Mouse (Mus musculus) mature B cell (primary cell): ENCODE data around the gene Sema6d.
"Not testable (repeated sequence)": the region's sequence is repeated elsewhere in the genome, so short reads cannot be mapped to it uniquely, and the experiment has no call there.

Experiments used
- in situ Hi-C: fragments of 300-500 bp; cut with MboI; formaldehyde crosslinking; loops from 2 replicates; pipeline ENCODE4 v1.14.3; 2019

Sema6d gene

GRCm38 (mm10) chr2:124291145-124291544, 201.4 kb downstream of the Sema6d start:
- in situ Hi-C loops: no loop called here

DNA sequence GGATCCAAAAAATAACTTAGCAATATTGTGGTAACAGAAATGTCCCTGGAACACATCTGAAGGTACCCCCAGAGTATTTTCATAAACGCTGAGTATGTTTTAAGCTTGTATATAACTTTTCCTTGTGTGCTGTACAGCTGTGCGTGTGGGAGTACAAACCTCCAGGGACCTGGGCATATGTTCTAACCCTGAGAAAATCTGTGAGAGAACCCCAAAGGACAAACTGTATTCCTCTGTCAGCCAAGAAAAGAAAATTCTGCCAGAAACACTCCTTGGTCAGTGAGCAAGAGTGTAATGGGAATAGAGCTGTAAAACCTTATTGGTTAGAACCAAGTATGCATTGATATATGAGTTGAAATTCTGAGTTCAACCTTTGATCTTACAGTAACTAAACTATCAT, 203.8 kb downstream of the Sema6d start:
- in situ Hi-C loops: no loop called here

- in situ Hi-C loops: no loop called here
These were observed 208.6 kb downstream of the Sema6d start for GRCm38 (mm10) chr2:124298351-124298750.

GRCm38 (mm10) chr2:124298872-124299271, 209.1 kb downstream of the Sema6d start:
- in situ Hi-C loops: no loop called here

DNA sequence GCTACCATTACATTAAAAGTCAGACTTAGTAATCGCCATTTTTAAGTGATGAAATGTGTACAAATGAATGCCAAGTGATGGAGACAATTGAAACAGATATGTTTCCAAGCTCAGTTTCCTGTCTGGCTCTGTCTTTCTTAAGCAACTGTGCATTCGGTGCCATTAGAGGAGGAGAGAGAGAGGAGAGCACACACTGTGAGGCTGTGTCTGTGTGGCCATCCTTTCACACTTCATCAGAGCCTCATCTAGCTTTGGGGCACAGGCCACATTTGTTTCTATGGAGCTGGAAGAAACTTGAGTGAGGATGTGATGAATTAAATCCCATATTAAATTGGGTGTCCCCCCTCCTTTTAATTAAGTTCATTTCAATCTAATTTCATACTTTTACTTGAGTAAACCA, 218.8 kb downstream of the Sema6d start:
- in situ Hi-C loops: no loop called here

DNA sequence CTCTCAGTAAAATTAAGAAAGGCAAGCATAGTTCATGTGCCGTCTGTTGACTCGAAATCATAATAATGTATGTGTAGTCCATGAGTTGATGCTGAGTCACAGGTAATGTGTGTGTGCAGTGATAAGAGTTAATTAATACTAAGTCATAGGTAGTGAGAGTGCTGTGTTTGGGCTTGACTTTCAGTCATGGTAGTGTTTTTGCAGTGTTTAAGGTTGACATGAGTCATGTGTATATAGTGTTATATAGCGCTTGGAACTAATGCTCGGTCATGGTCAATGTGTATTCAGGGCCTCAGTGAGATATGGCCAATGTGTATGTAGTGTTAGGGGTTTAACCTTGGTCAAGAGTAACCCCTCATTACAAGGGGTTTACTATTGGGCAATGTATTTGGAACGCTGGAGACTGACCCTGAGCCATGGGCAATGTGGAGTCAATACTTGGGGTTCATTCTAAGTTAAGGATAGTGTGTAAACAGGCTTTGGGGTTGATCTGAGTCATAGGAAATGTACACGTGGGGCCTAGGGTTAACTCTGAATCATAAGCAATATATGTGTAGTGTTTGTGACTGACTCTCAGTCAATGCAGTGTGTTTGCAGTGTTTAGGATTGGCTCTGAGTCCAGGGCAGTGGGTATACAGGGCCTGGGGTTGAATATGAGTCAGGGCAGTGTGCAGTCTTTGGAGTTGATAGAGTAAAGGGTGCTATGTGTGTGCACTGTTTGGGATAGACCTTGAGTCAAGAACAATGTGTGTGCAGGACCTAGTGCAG, 219.8 kb downstream of the Sema6d start:
- in situ Hi-C loops: no loop called here

GRCm38 (mm10) chr2:124322528-124323215, 232.9 kb downstream of the Sema6d start:
- in situ Hi-C loops: no loop called here

DNA sequence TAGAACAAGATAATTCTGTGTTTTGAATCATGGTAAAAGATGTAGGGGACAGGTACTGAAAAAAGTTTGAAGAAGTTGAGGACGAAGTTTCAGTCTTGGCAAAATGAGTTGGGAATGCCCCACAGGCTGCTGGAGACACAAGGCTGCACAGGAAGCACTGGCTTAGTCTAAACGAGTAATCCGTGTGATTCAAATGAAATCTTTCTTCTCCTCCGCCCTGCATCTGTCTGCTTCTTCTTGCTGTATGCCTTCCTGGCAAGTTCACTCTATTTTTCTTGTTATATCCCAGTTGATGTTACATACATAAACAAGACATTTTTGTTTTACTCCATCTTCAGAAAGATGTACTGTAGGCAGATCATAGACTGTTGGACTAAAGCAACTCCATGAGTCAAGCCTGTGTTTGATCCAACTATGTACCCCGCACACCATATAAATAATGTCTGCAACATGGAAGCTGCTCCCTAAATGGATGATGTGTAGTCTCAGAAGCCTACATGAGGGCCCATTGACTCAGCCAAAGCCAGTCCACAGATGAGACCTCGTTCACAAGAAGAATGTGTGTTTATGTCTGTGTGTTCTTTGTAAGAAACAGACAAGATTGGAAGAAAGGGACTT, 234.4 kb downstream of the Sema6d start:
- in situ Hi-C loops: no loop called here

DNA sequence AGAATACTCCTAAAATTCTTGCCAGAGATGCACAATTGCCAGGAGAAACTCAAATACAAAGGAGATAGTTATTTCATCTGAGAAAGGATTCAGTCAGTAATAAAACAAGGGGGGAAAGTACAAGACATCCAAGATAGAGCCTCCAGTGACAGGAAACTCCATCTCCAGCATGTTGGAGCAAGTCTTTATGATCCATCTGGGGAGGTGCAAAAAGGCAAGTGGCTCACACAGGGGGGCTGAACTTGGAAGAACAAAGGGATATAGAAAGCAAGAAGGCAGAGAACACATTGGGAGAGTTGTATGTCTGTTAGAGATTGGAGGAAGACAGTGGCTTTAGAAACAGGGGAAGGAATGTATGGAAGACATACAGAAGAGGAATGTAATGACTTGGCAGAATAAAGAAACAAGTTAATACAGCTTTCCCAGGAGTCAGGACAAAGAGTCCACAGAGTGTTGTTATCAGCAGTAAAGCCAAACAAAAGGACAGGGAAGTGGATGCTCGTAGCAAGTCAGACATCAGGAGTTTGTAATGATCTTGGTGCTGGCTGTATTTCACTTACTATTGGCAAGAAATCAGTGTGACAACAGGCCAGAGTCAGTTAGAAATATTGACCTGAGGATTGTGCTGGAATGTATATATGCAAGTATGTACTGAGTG, 239.8 kb downstream of the Sema6d start:
- in situ Hi-C loops: no loop called here

- in situ Hi-C loops: no loop called here
These were observed 243.1 kb downstream of the Sema6d start for GRCm38 (mm10) chr2:124332890-124333289.

GRCm38 (mm10) chr2:124334655-124335054, 244.9 kb downstream of the Sema6d start:
- in situ Hi-C loops: not testable (repeated sequence)

GRCm38 (mm10) chr2:124338296-124338695, 248.5 kb downstream of the Sema6d start:
- in situ Hi-C loops: no loop called here

DNA sequence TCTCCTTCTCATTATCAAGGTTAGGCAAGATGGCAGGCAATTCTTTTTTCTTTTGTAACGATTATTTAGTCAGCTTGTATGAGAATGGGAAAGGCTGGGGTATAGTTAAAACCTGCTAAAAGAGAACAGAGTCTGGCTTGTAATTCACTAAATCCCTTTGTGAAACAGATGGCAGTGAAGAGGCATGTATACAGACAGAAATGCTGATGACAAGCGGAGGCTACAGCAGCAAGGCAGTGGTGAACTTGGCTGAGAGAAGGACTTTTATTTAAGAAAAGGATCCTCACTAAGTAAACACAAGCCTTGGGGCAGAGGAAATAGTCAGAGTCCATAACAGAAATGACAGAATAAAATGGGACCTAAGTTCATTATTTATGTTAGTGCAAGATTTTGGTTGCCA, 264.4 kb downstream of the Sema6d start:
- in situ Hi-C loops: no loop called here

DNA sequence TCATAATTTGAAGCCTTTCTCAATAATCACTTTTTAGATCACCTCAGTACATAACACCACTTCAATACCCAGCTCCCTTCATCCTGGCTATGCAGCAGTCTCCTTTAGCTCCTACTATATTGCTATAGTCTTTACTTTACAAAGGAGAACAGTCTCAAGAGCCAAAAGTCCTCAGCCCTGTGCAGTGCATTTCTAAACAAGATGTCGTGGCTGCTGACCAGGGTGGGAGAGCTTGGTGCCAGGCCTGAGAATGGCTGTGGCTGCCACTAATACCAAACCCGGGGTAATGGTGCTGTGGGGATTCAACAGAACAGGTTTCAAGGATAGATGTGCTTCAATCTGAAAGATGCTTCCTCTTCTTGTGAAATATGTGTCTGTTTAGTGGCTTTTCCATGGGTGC, 264.9 kb downstream of the Sema6d start:
- in situ Hi-C loops: no loop called here

DNA sequence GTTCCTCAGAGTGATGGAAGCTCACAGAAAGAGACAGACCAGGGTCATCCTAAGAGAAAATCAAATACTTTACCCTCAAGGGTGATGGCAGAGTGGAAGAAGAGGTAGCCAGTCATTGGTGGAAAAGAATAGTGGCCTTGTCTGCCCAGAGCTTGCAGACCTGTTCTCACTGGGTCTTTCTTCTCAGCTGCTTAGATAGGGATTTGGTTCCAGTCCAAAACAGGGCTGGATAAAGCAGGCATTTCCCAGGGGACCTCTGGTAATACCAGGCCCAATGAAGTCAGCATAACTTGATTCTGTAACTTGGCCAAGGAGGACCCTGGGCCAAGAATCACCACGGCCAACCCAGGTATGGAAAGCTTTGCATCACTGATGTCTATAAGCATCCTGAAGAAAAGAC, 279.5 kb downstream of the Sema6d start:
- in situ Hi-C loops: no loop called here

DNA sequence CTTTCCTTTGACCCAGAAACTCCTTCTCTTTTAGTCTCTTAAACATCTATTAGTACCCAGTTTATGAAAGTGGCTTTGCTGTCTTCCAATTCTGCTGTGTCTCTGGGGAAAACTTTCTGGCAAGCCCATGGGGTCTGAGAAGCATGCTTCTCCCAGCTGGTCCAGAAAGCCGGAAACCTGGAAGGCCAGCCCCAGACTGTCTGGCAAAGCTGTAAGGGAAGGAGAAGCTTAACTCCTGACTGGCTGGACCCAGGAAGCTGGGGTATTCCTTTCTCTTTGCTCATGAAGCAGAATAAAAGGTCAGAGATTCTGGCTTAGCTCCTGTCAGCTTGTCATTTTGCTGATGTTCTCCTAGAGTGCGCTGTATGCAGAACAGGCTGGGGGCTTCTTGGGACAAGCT, 280.2 kb downstream of the Sema6d start:
- in situ Hi-C loops: no loop called here

- in situ Hi-C loops: no loop called here
These were observed 281.6 kb downstream of the Sema6d start for GRCm38 (mm10) chr2:124371363-124371762.

GRCm38 (mm10) chr2:124385053-124385452, 295.3 kb downstream of the Sema6d start:
- in situ Hi-C loops: no loop called here

DNA sequence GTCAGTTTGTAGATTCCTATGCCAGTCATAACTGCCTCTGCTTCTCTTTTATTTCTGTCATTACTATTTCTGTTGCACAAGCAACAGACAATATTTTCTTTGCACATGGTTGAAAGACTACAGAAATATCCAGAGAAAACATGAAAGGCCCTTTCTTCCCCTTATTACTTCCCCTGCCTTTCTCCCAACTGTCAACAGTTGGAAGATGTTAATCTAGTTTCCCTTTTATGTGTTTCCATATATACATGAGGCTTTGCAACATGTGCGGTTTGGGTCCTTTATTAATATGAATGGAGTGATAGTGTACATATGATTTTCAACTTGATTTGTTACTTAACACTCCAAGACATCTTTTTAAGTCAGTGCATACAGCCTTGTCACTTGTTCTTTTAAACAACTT, 296.0 kb downstream of the Sema6d start:
- in situ Hi-C loops: no loop called here

DNA sequence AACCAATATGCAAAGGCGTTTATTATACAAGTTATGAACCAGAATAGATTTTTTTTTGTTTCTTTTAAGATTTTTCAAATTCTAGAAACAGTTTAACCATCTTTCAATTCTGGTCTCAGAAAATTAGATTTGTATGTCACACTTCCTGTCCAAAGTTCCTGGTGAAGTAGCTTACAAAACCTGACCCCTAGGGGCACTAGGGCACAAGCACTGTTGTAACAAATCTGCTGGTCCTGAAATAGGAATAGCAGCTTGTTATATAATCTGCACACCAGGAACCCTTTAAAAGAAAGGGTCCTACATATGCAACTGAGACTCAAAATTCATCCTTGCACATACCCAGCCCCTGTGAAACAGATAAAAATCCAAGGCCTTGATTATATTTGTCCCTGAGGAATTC, 298.5 kb downstream of the Sema6d start:
- in situ Hi-C loops: no loop called here

GRCm38 (mm10) chr2:124396733-124397132, 307.0 kb downstream of the Sema6d start:
- in situ Hi-C loops: no loop called here

GRCm38 (mm10) chr2:124397304-124397703, 307.5 kb downstream of the Sema6d start:
- in situ Hi-C loops: no loop called here

GRCm38 (mm10) chr2:124399611-124400010, 309.8 kb downstream of the Sema6d start:
- in situ Hi-C loops: no loop called here
